Mouse (Mus musculus): ENCODE measurements around the gene Utrn.

DNA sequence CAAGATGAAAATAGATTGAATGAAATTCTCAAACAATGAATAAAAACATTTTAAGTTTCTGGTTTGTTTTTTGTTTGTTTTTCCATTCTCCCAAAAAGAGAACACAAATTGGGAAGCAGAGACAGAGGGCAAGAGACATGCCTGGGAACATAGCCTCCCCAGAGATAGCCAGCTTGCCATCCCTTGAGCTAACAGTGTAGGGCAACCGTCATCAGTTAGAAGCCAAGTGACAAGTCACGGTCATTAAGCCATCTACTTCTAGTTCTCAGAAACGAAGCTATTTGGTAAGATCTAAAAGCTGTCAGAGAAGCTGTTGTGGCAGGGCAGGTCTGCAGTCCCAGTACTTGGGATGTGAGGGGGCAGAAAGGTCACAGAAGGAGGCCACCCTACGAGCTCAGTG lies 44.8 kb downstream of the Utrn start:
- TF ChIP-seq CTCF (IDR thresholded peaks at IDR 0.05) (no peak), EP300 (IDR thresholded peaks at IDR 0.05) (no peak)

Measured in lung, postnatal 0 days (tissue).